Mouse (Mus musculus) kidney, embryonic 15.5 days (tissue): ENCODE data around the gene Pan2. TPM values are rescaled to one million over a fixed set of nuclear protein-coding genes. Genes with fewer than 3 reads are reported as not detected.
"Not testable (repeated sequence)": the region's sequence is repeated elsewhere in the genome, so short reads cannot be mapped to it uniquely, and the experiment has no call there.

Source experiments
- ATAC-seq: fragments of 200-750 bp; cut with Nextera tagmentation; replicated peaks from 2 replicates; pipeline ENCODE4 v1.8.0; 2017; ENCODE audit warnings: moderate TSS enrichment; ENCODE audit not compliant: low FRiP score
- H3K27ac ChIP-seq: fragments of 300-500 bp; sonication (generic); 2 replicates; pipeline ENCODE4 v1.5.1; 2015; ENCODE audit warnings: mild to moderate bottlenecking, inconsistent platforms
- H3K27me3 ChIP-seq: fragments of 300-500 bp; sonication (generic); 2 replicates; pipeline ENCODE4 v1.6.1; 2015; ENCODE audit warnings: inconsistent platforms
- H3K36me3 ChIP-seq: fragments of 300-500 bp; sonication (generic); 2 replicates; pipeline ENCODE4 v1.6.1; 2015; ENCODE audit warnings: inconsistent platforms
- H3K4me1 ChIP-seq: fragments of 300-500 bp; sonication (generic); 2 replicates; pipeline ENCODE4 v1.6.1; 2015; ENCODE audit warnings: inconsistent platforms
- H3K4me2 ChIP-seq: fragments of 300-500 bp; sonication (generic); 2 replicates; pipeline ENCODE4 v1.6.1; 2015; ENCODE audit warnings: moderate library complexity, mild to moderate bottlenecking, inconsistent platforms
- H3K4me3 ChIP-seq: fragments of 300-500 bp; sonication (generic); replicated peaks from 2 replicates; pipeline ENCODE4 v1.5.1; 2015; ENCODE audit warnings: mild to moderate bottlenecking, inconsistent platforms
- H3K9ac ChIP-seq: fragments of 300-500 bp; sonication (generic); 2 replicates; pipeline ENCODE4 v1.6.1; 2015; ENCODE audit warnings: mild to moderate bottlenecking, inconsistent platforms
- H3K9me3 ChIP-seq: fragments of 300-500 bp; sonication (generic); replicated peaks from 2 replicates; pipeline ENCODE4 v1.6.1; 2016; ENCODE audit warnings: inconsistent platforms
- WGBS: fragments of 180-500 bp; shearing (Covaris S2); methylation state at CpG from one replicate; pipeline ENCODE4 v1.1.7; 2015; ENCODE audit warnings: mixed read lengths; 5-methylcytosine and 5-hydroxymethylcytosine counted together
- polyA plus RNA-seq: library from polyadenylated mRNA; unstranded; fragments of >200 nt; fragmentation: Nextera tagmentation; extraction: Ambion mirVana; gene quantifications from 2 replicates; pipeline ENCODE4 v1.2.1, GENCODE M21; 2015

Pan2 gene
- polyA plus RNA-seq, 1 experiment from 2014 or later: 41.7 TPM

- peak within 1 kb of the TSS; percentile 67 for H3K9ac ChIP-seq
- no peaks in the 10 kb centered on the region for H3K36me3 ChIP-seq
- peak; percentile 100 for ATAC-seq
- H3K4me1 ChIP-seq: peaks cover 12% of the 10 kb centered on the region; the same call in 1 of the 2 replicates
- H3K4me2 ChIP-seq: peak within 1 kb of the TSS; percentile 77
- under 1% methylated on average over 43 of the region's 43 CpGs for WGBS
- peak within 1 kb of the TSS; percentile 78 for H3K27ac ChIP-seq
- no peaks in the 10 kb centered on the region for H3K27me3 ChIP-seq
- peak within 1 kb of the TSS; percentile 76 for H3K4me3 ChIP-seq
- H3K9me3 ChIP-seq: no peaks in the 10 kb centered on the region
These were observed 32.8 kb upstream of the Pan2 start, which contains the start of gene Stat2 for GRCm38 (mm10) chr10:128270287-128270841. Gene Stat2 (plus strand): TSS chr10:128270559.

GRCm38 (mm10) chr10:128270866-128271265 lies 32.3 kb upstream of the Pan2 start:
- Histone ChIP-seq H3K27me3 (no peaks in the 10 kb centered on the region), H3K4me2 (peak overlapping the region; percentile 77), H3K27ac (peak overlapping the region; percentile 78), H3K9ac (peak overlapping the region; percentile 67), H3K4me3 (peak overlapping the region; percentile 76), H3K9me3 (no peaks in the 10 kb centered on the region), H3K4me1 (peaks cover 12% of the 10 kb centered on the region; the same call in 1 of the 2 replicates), H3K36me3 (no peaks in the 10 kb centered on the region)
- 43% methylated on average over 7 of the region's 7 CpGs for WGBS
- ATAC-seq: no peak

- no peak overlapping the region for H3K4me3 ChIP-seq
- H3K36me3 ChIP-seq: no peaks in the 10 kb centered on the region; the same call in 1 of the 2 replicates
- no peak for ATAC-seq
- H3K9ac ChIP-seq: no peak overlapping the region
- no peak overlapping the region for H3K4me2 ChIP-seq
- H3K27ac ChIP-seq: no peak overlapping the region
- H3K9me3 ChIP-seq: no peaks in the 10 kb centered on the region
- no peaks in the 10 kb centered on the region for H3K27me3 ChIP-seq
- 67% methylated on average over 2 of the region's 2 CpGs for WGBS
- H3K4me1 ChIP-seq: peaks cover 12% of the 10 kb centered on the region; the same call in 1 of the 2 replicates
These were observed 31.3 kb upstream of the Pan2 start for GRCm38 (mm10) chr10:128271883-128272282.

- not testable (repeated sequence) for H3K27me3 ChIP-seq, H3K4me2 ChIP-seq, H3K4me3 ChIP-seq, H3K36me3 ChIP-seq, H3K9me3 ChIP-seq, H3K9ac ChIP-seq, H3K27ac ChIP-seq, ATAC-seq
- WGBS: 88% methylated on average over 7 of the region's 7 CpGs
- H3K4me1 ChIP-seq: peaks cover 12% of the 10 kb centered on the region; the same call in 1 of the 2 replicates
These were observed 30.2 kb upstream of the Pan2 start for GRCm38 (mm10) chr10:128272819-128273439.

- H3K27me3 ChIP-seq, H3K9ac ChIP-seq, H3K9me3 ChIP-seq, H3K4me2 ChIP-seq, H3K4me3 ChIP-seq, H3K27ac ChIP-seq, H3K4me1 ChIP-seq, ATAC-seq: not testable (repeated sequence)
- H3K36me3 ChIP-seq: peaks cover 15% of the 10 kb centered on the region
- WGBS: 97% methylated on average over 1 of the region's 1 CpGs
These were observed 27.8 kb upstream of the Pan2 start for GRCm38 (mm10) chr10:128275374-128275773.

GRCm38 (mm10) chr10:128278158-128278557 lies 25.0 kb upstream of the Pan2 start:
- 57% methylated on average over 6 of the region's 6 CpGs for WGBS
- Histone ChIP-seq H3K4me3 (no peak overlapping the region), H3K27me3 (no peaks in the 10 kb centered on the region), H3K27ac (no peak overlapping the region), H3K4me2 (no peak overlapping the region), H3K4me1 (no peaks in the 10 kb centered on the region), H3K9me3 (no peaks in the 10 kb centered on the region), H3K36me3 (peaks cover 40% of the 10 kb centered on the region), H3K9ac (no peak overlapping the region)
- no peak for ATAC-seq

GRCm38 (mm10) chr10:128280943-128281342 lies 22.2 kb upstream of the Pan2 start:
- Histone ChIP-seq H3K4me2 (no peak overlapping the region), H3K9ac (no peak overlapping the region), H3K36me3 (peaks cover 55% of the 10 kb centered on the region), H3K9me3 (no peaks in the 10 kb centered on the region), H3K27ac (no peak overlapping the region), H3K4me1 (no peaks in the 10 kb centered on the region), H3K27me3 (no peaks in the 10 kb centered on the region), H3K4me3 (no peak overlapping the region)
- WGBS: 84% methylated on average over 6 of the region's 6 CpGs
- no peak for ATAC-seq

GRCm38 (mm10) chr10:128281682-128282081 lies 21.5 kb upstream of the Pan2 start:
- H3K4me1 ChIP-seq: no peaks in the 10 kb centered on the region
- H3K9me3 ChIP-seq: no peaks in the 10 kb centered on the region
- no peaks in the 10 kb centered on the region for H3K27me3 ChIP-seq
- WGBS: 92% methylated on average over 14 of the region's 14 CpGs
- no peak for ATAC-seq
- H3K9ac ChIP-seq: no peak overlapping the region
- H3K36me3 ChIP-seq: peaks cover 63% of the 10 kb centered on the region
- H3K4me2 ChIP-seq: no peak overlapping the region
- no peak overlapping the region for H3K4me3 ChIP-seq
- no peak overlapping the region for H3K27ac ChIP-seq

- Histone ChIP-seq H3K36me3 (peaks cover 61% of the 10 kb centered on the region), H3K27ac (no peak overlapping the region)
- no peak for ATAC-seq
These were observed 20.2 kb upstream of the Pan2 start for GRCm38 (mm10) chr10:128282886-128283450.

GRCm38 (mm10) chr10:128283604-128284579 lies 19.2 kb upstream of the Pan2 start:
- H3K4me2 ChIP-seq: no peak overlapping the region
- H3K27me3 ChIP-seq: no peaks in the 10 kb centered on the region
- 65% methylated on average over 31 of the region's 31 CpGs for WGBS
- H3K27ac ChIP-seq: no peak overlapping the region
- H3K4me1 ChIP-seq: no peaks in the 10 kb centered on the region
- H3K9me3 ChIP-seq: no peaks in the 10 kb centered on the region
- H3K9ac ChIP-seq: no peak overlapping the region
- peak; percentile 43; the same call in 1 of the 2 replicates for ATAC-seq
- H3K4me3 ChIP-seq: no peak overlapping the region
- H3K36me3 ChIP-seq: peaks cover 60% of the 10 kb centered on the region

More at GRCm38 (mm10) chr10:128282886-128283450, 20.2 kb upstream of the Pan2 start:
- Histone ChIP-seq H3K4me3 (no peak overlapping the region), H3K9ac (no peak overlapping the region), H3K4me2 (no peak overlapping the region), H3K27me3 (no peaks in the 10 kb centered on the region), H3K4me1 (no peaks in the 10 kb centered on the region), H3K9me3 (no peaks in the 10 kb centered on the region)
- 71% methylated on average over 20 of the region's 20 CpGs for WGBS

- not testable (repeated sequence) for ATAC-seq, H3K27me3 ChIP-seq, H3K27ac ChIP-seq, H3K4me2 ChIP-seq, H3K9me3 ChIP-seq, H3K4me1 ChIP-seq, H3K9ac ChIP-seq, H3K4me3 ChIP-seq
- WGBS: 75% methylated on average over 1 of the region's 1 CpGs
- peaks cover 46% of the 10 kb centered on the region for H3K36me3 ChIP-seq
These were observed 12.5 kb upstream of the Pan2 start for GRCm38 (mm10) chr10:128290594-128290993.
